Mouse (Mus musculus) liver, postnatal 0 days (tissue): ENCODE results near the gene St8sia2. TPM values are rescaled to one million over a fixed set of nuclear protein-coding genes. Genes with fewer than 3 reads are reported as not detected.

Source experiments
- ATAC-seq: fragments of 200-750 bp; cut with Nextera tagmentation; 2 replicates; pipeline ENCODE4 v1.8.0; 2017; ENCODE audit warnings: mild to moderate bottlenecking, moderate library complexity
- DNase-seq: peaks from one replicate; pipeline ENCODE4 v3.0.0-alpha.2; 2016
- H3K27ac ChIP-seq: fragments of 300-500 bp; sonication (generic); 2 replicates; pipeline ENCODE4 v1.5.1; 2014; ENCODE audit warnings: antibody characterized with exemption, moderate library complexity, mild to moderate bottlenecking, low read depth
- H3K27me3 ChIP-seq: fragments of 300-500 bp; sonication (generic); 2 replicates; pipeline ENCODE4 v1.6.1; 2014; ENCODE audit warnings: low read length, control low read depth, mixed read lengths; ENCODE audit not compliant: insufficient read depth
- H3K36me3 ChIP-seq: fragments of 300-500 bp; sonication (generic); replicated peaks from 2 replicates; pipeline ENCODE4 v1.6.1; 2014; ENCODE audit warnings: mild to moderate bottlenecking, control low read depth, low read length, moderate library complexity, mixed read lengths; ENCODE audit not compliant: insufficient read depth
- H3K4me1 ChIP-seq: fragments of 300-500 bp; sonication (generic); 2 replicates; pipeline ENCODE4 v1.6.1; 2014; ENCODE audit warnings: antibody characterized with exemption, mild to moderate bottlenecking, control low read depth; ENCODE audit not compliant: insufficient read depth
- H3K4me2 ChIP-seq: fragments of 300-500 bp; sonication (generic); 2 replicates; pipeline ENCODE4 v1.6.1; 2014; ENCODE audit warnings: low read depth, mild to moderate bottlenecking, low read length, moderate library complexity, mixed read lengths
- H3K4me3 ChIP-seq: fragments of 300-500 bp; sonication (generic); 2 replicates; pipeline ENCODE4 v1.5.1; 2014; ENCODE audit warnings: low read depth, low read length
- H3K9ac ChIP-seq: fragments of 300-500 bp; sonication (generic); replicated peaks from 2 replicates; pipeline ENCODE4 v1.6.1; 2014; ENCODE audit warnings: mild to moderate bottlenecking, moderate library complexity
- H3K9me3 ChIP-seq: fragments of 300-500 bp; sonication (generic); 2 replicates; pipeline ENCODE4 v1.6.1; 2016; ENCODE audit warnings: mild to moderate bottlenecking, control low read depth, low read length, mixed read lengths
- CTCF ChIP-seq: sonication (generic); IDR thresholded peaks from 2 replicates; pipeline ENCODE4 v1.5.1; 2016; ENCODE audit warnings: antibody characterized with exemption, low read depth
- EP300 ChIP-seq: IDR thresholded peaks from 2 replicates; pipeline ENCODE4 v1.6.1; 2016; ENCODE audit warnings: antibody characterized with exemption, low read depth, mild to moderate bottlenecking
- WGBS: fragments of 180-500 bp; shearing (Covaris S2); extraction: QIAGEN DNeasy Blood & Tissue Kit; methylation state at CpG from one replicate; pipeline ENCODE4 v1.1.7; 2014; ENCODE audit not compliant: insufficient replicate concordance; 5-methylcytosine and 5-hydroxymethylcytosine counted together
- polyA plus RNA-seq: library from polyadenylated mRNA; unstranded; fragments of >200 nt; fragmentation: Nextera tagmentation; extraction: Ambion mirVana; gene quantifications from 2 replicates; pipeline ENCODE4 v1.2.1, GENCODE M21; 2015

Gene St8sia2
- polyA plus RNA-seq, 1 experiment from 2014 or later = not detected

DNA sequence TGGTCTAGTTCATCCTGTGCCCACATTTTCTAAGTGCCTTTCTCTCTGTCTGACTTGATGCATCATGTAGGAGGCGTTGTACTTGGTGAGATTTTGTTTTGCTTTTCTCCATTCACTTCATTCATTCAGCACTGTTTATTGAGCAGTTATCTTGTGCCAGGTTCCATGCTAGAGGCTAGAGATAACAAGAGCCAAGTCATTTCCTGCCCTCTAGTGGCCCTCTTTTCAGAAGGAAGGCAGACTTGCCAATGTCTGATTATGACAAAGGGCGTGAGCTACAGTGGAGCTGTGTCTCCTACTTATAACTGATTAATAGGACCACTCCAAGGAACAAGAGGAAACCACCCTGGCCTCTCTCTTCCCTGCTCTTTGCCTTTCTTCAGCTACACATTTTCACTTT lies 3.1 kb upstream of the St8sia2 start:
- no peaks in the 10 kb centered on the region for H3K4me1 ChIP-seq
- no peaks in the 10 kb centered on the region for H3K36me3 ChIP-seq
- no peaks in the 10 kb centered on the region for H3K9me3 ChIP-seq
- H3K27ac ChIP-seq = no peak overlapping the region
- DNase-seq (no peak), ATAC-seq (no peak)
- H3K9ac ChIP-seq = no peak overlapping the region
- H3K4me2 ChIP-seq = no peak overlapping the region
- H3K4me3 ChIP-seq = no peak overlapping the region
- TF ChIP-seq CTCF (peak; percentile 12; the same call in 1 of the 2 replicates), EP300 (no peak)
- 49% methylated on average over 2 of the region's 2 CpGs for WGBS
- peaks cover 35% of the 10 kb centered on the region for H3K27me3 ChIP-seq

- H3K9ac ChIP-seq = no peak overlapping the region
- no peaks in the 10 kb centered on the region for H3K36me3 ChIP-seq
- H3K9me3 ChIP-seq = no peaks in the 10 kb centered on the region
- WGBS = 4% methylated on average over 41 of the region's 70 CpGs
- peak overlapping the region; percentile 65 for H3K4me2 ChIP-seq
- H3K27ac ChIP-seq = no peak overlapping the region
- H3K4me1 ChIP-seq = no peaks in the 10 kb centered on the region
- peak overlapping the region; percentile 36 for H3K4me3 ChIP-seq
- H3K27me3 ChIP-seq = peaks cover 42% of the 10 kb centered on the region
- ATAC-seq (no peak), DNase-seq (no peak)
- TF ChIP-seq EP300 (no peak), CTCF (no peak)
Observed at GRCm38 (mm10) chr7:74012858-74013600, 461 bp downstream of the St8sia2 start.

- H3K9ac ChIP-seq = no peak overlapping the region
- H3K27ac ChIP-seq = no peak overlapping the region
- no peaks in the 10 kb centered on the region for H3K36me3 ChIP-seq
- 5% methylated on average over 43 of the region's 43 CpGs for WGBS
- peaks cover 42% of the 10 kb centered on the region for H3K27me3 ChIP-seq
- H3K4me1 ChIP-seq = no peaks in the 10 kb centered on the region
- DNase-seq (no peak), ATAC-seq (no peak)
- no peaks in the 10 kb centered on the region for H3K9me3 ChIP-seq
- H3K4me2 ChIP-seq = peak overlapping the region; percentile 65
- H3K4me3 ChIP-seq = peak overlapping the region; percentile 36; the same call in 1 of the 2 replicates
- no peak for TF ChIP-seq CTCF
- TF ChIP-seq EP300 = no peak
Observed at GRCm38 (mm10) chr7:74011976-74012857, 1.3 kb downstream of the St8sia2 start.

- ATAC-seq (no peak), DNase-seq (no peak)
- no peak for TF ChIP-seq EP300
- TF ChIP-seq CTCF = no peak
- Histone ChIP-seq H3K36me3 (no peaks in the 10 kb centered on the region), H3K27me3 (peaks cover 31% of the 10 kb centered on the region), H3K9me3 (no peaks in the 10 kb centered on the region), H3K4me1 (no peaks in the 10 kb centered on the region), H3K4me2 (no peak overlapping the region), H3K9ac (no peak overlapping the region), H3K27ac (no peak overlapping the region), H3K4me3 (no peak overlapping the region)
- 63% methylated on average over 7 of the region's 7 CpGs for WGBS
Observed at GRCm38 (mm10) chr7:74008946-74009542, 4.4 kb downstream of the St8sia2 start.

- H3K9me3 ChIP-seq = no peaks in the 10 kb centered on the region
- H3K27ac ChIP-seq = no peak overlapping the region
- no peaks in the 10 kb centered on the region for H3K4me1 ChIP-seq
- no peak overlapping the region for H3K4me3 ChIP-seq
- WGBS = 24% methylated on average over 9 of the region's 9 CpGs
- H3K27me3 ChIP-seq = peaks cover 10% of the 10 kb centered on the region
- H3K9ac ChIP-seq = no peak overlapping the region
- DNase-seq (no peak), ATAC-seq (no peak)
- H3K4me2 ChIP-seq = no peak overlapping the region
- H3K36me3 ChIP-seq = no peaks in the 10 kb centered on the region
- TF ChIP-seq EP300 (no peak), CTCF (no peak)
Observed at GRCm38 (mm10) chr7:74006775-74007371, 6.6 kb downstream of the St8sia2 start.
